Mouse (Mus musculus) stomach, postnatal 0 days (tissue): ENCODE results near the gene Chchd6.

Experiments used
- CTCF ChIP-seq: IDR thresholded peaks from 2 replicates; pipeline ENCODE4 v1.5.1; 2016; ENCODE audit warnings: antibody characterized with exemption, low read depth, mild to moderate bottlenecking, moderate library complexity
- EP300 ChIP-seq: optimal IDR thresholded peaks from 2 replicates; pipeline ENCODE3; 2016; ENCODE audit warnings: antibody characterized with exemption

GRCm38 (mm10) chr6:89333964-89334702, 261.3 kb downstream of the Chchd6 start:
- TF ChIP-seq CTCF, result no peak
- no peak for TF ChIP-seq EP300
